Mouse (Mus musculus) erythroblast, embryonic 14.5 days (primary cell): Measurements from ENCODE around the gene Slc51b. TPM values are rescaled to one million over a fixed set of nuclear protein-coding genes. Genes with fewer than 3 reads are reported as not detected.
A peak's percentile ranks its signal among the peaks of the same experiment; 100 is the strongest.

Source experiments
- H3K27me3 ChIP-seq: 2 replicates; pipeline ENCODE4 v1.6.1; 2012; ENCODE audit warnings: inconsistent platforms; ENCODE audit not compliant: control insufficient read depth
- H3K36me3 ChIP-seq: 2 replicates; pipeline ENCODE4 v1.6.1; 2012; ENCODE audit warnings: mild to moderate bottlenecking, inconsistent platforms; ENCODE audit not compliant: control insufficient read depth
- H3K4me1 ChIP-seq: 2 replicates; pipeline ENCODE4 v1.6.1; 2012; ENCODE audit warnings: inconsistent platforms; ENCODE audit not compliant: control insufficient read depth
- H3K4me3 ChIP-seq: replicated peaks from 2 replicates; pipeline ENCODE3; 2012; ENCODE audit warnings: moderate library complexity, mild to moderate bottlenecking, inconsistent platforms
- H3K9me3 ChIP-seq: 2 replicates; pipeline ENCODE4 v1.6.1; 2012; ENCODE audit warnings: low read length, inconsistent platforms, mixed read lengths; ENCODE audit not compliant: control insufficient read depth
- GATA1 ChIP-seq: IDR thresholded peaks from 2 replicates; pipeline ENCODE4 v1.6.1; 2012; ENCODE audit warnings: low read length, inconsistent platforms, mixed read lengths
- TAL1 ChIP-seq: IDR thresholded peaks from 3 replicates; pipeline ENCODE4 v1.6.1; 2012; ENCODE audit warnings: low read length, inconsistent platforms, mixed read lengths
- polyA plus RNA-seq: library from polyadenylated mRNA; stranded (reverse); fragments of >175 nt; gene quantifications from 2 replicates; pipeline ENCODE4 v1.2.3, GENCODE M21; 2012

Gene Slc51b
- polyA plus RNA-seq, 1 experiment: not detected

GRCm38 (mm10) chr9:65398279-65398678, 24.5 kb downstream of the Slc51b start, which contains the start of gene Rasl12:
Gene Rasl12 (plus strand): TSS chr9:65398506.
- H3K4me1 ChIP-seq: peaks cover 10% of the 10 kb centered on the region
- no peak for TF ChIP-seq GATA1
- no peak for TF ChIP-seq TAL1
- H3K36me3 ChIP-seq: no peaks in the 10 kb centered on the region
- peaks cover 8% of the 10 kb centered on the region for H3K27me3 ChIP-seq
- H3K4me3 ChIP-seq: peak within 1 kb of the TSS; percentile 50
- H3K9me3 ChIP-seq: no peaks in the 10 kb centered on the region

DNA sequence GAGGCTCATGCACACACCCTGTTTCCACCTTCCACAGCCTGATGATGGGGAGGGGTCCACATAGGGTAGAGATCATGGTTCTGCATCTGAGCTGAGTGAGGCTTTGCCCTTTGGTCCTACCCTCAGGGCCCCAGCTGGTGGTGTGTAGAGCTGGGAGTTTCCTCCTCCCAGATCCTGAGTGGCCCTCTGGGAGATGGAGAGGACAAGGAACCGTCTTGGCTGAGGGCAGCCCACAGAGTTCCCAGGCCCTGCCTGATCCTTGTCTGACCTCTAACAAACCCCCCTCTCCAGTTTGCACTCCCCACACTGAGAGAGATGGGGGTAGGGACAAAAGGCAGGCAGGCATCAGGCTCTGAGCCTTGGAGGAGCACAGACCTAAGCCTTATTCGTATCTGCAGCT, 28.4 kb downstream of the Slc51b start:
- Histone ChIP-seq H3K4me1 (peaks cover 11% of the 10 kb centered on the region), H3K4me3 (no peak overlapping the region), H3K27me3 (peaks cover 48% of the 10 kb centered on the region), H3K36me3 (no peaks in the 10 kb centered on the region), H3K9me3 (peaks cover 2% of the 10 kb centered on the region; the same call in 1 of the 2 replicates)
- no peak for TF ChIP-seq TAL1
- no peak for TF ChIP-seq GATA1

DNA sequence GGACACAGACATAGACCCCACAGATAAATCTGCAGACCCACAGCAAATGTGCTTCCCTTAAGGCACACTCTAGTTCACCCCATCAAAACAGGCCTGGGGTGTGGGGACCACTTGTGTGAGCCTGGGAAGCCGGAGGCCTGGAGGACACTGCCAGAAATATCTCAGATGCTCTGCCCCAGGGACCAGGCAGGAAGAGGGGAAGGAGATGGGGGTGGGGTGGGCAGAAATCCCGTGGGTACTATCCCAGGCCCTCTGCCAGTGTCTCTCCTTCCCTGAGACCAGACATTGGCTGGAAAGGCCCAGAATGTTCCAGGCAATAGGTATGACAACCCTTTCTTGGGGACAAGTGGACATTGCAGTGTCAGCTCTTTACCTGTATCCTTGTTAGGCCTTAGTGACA, 29.1 kb downstream of the Slc51b start:
- Histone ChIP-seq H3K27me3 (peaks cover 52% of the 10 kb centered on the region), H3K4me3 (no peak overlapping the region)

DNA sequence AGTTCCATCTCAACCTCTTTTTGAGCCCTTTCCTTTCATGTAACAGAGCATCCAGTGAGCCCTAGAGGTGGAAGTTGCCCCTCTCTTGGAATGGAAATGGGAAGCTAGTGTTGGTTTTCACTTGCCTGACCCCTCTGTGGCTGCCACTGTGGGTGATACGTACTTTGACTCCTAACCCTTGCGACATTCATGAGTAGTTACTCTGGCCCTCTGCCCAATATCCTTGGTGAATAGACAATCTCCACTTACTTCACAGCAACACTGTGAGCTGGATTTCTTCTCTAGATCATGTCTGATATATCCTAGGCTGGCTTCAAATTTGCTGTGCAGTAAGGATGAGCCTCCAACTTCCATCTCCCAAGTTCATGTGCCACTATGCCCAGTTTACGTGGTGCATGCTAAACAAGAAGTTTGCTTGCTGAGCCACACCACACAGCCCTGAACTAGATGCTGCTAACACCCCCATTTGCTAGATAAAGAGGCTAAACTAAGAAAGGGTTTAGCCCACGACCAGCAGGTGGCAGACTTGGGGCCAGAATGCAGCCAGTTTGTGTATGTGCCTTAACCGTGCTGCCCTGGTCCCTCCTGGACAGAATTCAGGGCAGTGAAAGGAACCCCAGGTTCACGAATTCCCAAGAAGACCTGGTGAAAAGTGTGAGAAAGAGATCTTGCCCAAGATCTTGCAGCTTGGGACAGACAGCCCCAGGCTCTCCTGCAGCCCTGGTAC, 30.0 kb downstream of the Slc51b start:
- Histone ChIP-seq H3K9me3 (peaks cover 2% of the 10 kb centered on the region; the same call in 1 of the 2 replicates), H3K4me3 (no peak overlapping the region), H3K4me1 (0 out of 2 replicates have a peak, but pooled peaks cover 2% of the 10 kb centered on the region), H3K27me3 (peaks cover 46% of the 10 kb centered on the region), H3K36me3 (no peaks in the 10 kb centered on the region)
- TF ChIP-seq TAL1 (no peak), GATA1 (no peak)

More for the DNA sequence above, 29.1 kb downstream of the Slc51b start:
- Histone ChIP-seq H3K4me1 (peaks cover 9% of the 10 kb centered on the region), H3K9me3 (peaks cover 2% of the 10 kb centered on the region; the same call in 1 of the 2 replicates), H3K36me3 (no peaks in the 10 kb centered on the region)
- TF ChIP-seq GATA1: no peak
- no peak for TF ChIP-seq TAL1

DNA sequence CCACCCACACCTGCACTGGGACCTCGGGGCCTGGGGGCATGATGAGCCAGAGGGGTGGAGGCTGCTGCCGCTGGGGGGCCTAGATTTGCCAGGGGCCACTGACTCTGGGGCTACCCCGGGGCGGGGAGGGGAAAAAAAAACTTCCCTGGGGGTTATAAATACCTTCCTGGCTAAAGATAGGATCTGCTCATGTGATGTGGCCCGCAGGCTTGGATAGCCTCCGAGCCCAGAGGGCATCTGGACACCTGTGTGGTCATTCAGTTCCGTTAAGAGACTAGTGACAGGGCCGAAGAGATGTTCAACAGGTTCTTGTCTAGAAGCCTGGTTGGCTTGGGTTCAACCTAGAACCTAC, 31.2 kb downstream of the Slc51b start, which contains the start of gene Kbtbd13:
Kbtbd13 (minus strand) TSS at position 40 of the 352 bp plus-strand sequence.
- peaks cover 46% of the 10 kb centered on the region for H3K27me3 ChIP-seq
- TF ChIP-seq GATA1 (no peak), TAL1 (no peak)
- H3K9me3 ChIP-seq: peaks cover 2% of the 10 kb centered on the region; the same call in 1 of the 2 replicates
- H3K36me3 ChIP-seq: no peaks in the 10 kb centered on the region
- H3K4me1 ChIP-seq: 0 out of 2 replicates have a peak, but pooled peaks cover 2% of the 10 kb centered on the region
- peak within 1 kb of the TSS; percentile 21 for H3K4me3 ChIP-seq

DNA sequence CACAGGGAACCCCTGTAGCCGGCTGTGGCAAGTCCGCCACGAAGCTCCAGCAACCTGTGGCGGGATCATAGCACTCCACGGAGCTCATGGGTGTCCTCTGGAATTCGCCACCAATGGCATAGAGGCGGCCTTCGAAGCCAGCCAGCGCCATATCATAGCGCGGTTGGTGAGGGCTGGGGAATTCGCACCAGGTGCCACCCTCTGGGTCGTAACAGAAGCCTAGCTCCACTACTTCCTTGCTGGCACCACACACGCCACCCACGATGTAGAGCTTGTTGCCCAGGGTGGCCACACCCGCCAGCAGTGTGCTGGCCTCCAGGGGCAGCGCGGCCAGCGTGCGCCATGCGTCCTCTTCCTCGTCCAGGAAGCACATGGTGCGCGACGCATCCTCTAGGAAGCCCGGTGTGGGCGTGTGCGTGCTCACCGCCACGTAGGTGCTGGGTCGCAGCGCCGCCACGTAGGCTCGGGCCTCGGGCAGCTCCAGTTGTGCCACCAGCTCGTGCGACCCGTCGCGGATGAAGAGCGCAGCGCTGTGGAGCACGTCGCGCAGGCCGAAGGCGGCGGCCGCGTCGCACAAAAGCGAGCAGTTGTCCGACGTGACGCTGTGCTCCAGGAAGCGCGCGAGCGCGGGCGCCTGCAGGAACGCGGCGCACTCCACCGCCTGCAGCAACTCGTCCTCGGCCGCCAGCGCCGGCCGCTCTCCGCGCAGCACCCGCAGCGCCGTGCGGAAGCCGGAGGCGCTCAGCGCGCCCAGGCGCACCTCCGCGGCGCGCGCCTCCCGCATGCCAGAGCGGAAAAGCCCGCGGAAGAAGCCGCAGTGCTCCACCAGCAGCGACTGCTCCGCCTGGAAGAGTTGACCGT, 31.8 kb downstream of the Slc51b start:
- TF ChIP-seq TAL1: no peak
- no peak for TF ChIP-seq GATA1
- no peaks in the 10 kb centered on the region for H3K36me3 ChIP-seq
- 0 out of 2 replicates have a peak, but pooled peaks cover 2% of the 10 kb centered on the region for H3K4me1 ChIP-seq
- peak overlapping the region; percentile 21 for H3K4me3 ChIP-seq
- peaks cover 46% of the 10 kb centered on the region for H3K27me3 ChIP-seq
- peaks cover 2% of the 10 kb centered on the region; the same call in 1 of the 2 replicates for H3K9me3 ChIP-seq

GRCm38 (mm10) chr9:65386373-65387140, 36.2 kb downstream of the Slc51b start:
- H3K9me3 ChIP-seq: peaks cover 2% of the 10 kb centered on the region; the same call in 1 of the 2 replicates
- TF ChIP-seq TAL1 (no peak), GATA1 (no peak)
- H3K4me1 ChIP-seq: 0 out of 2 replicates have a peak, but pooled peaks cover 2% of the 10 kb centered on the region
- H3K27me3 ChIP-seq: peaks cover 28% of the 10 kb centered on the region
- H3K36me3 ChIP-seq: no peaks in the 10 kb centered on the region
- H3K4me3 ChIP-seq: no peak overlapping the region

- H3K4me1 ChIP-seq: no peaks in the 10 kb centered on the region
- H3K36me3 ChIP-seq: no peaks in the 10 kb centered on the region
- peaks cover 5% of the 10 kb centered on the region; the same call in 1 of the 2 replicates for H3K27me3 ChIP-seq
- H3K4me3 ChIP-seq: no peak overlapping the region
- TF ChIP-seq TAL1 (no peak), GATA1 (no peak)
- no peaks in the 10 kb centered on the region for H3K9me3 ChIP-seq
Measured at GRCm38 (mm10) chr9:65384276-65384675, 38.5 kb downstream of the Slc51b start.

GRCm38 (mm10) chr9:65382751-65383097, 40.0 kb downstream of the Slc51b start:
- no peaks in the 10 kb centered on the region for H3K4me1 ChIP-seq
- no peaks in the 10 kb centered on the region for H3K36me3 ChIP-seq
- no peak for TF ChIP-seq GATA1
- TF ChIP-seq TAL1: no peak
- no peak overlapping the region for H3K4me3 ChIP-seq
- no peaks in the 10 kb centered on the region for H3K9me3 ChIP-seq
- no peaks in the 10 kb centered on the region for H3K27me3 ChIP-seq
